ENCODE assay signal across 8 mouse cellular contexts in the genomic region with DNA sequence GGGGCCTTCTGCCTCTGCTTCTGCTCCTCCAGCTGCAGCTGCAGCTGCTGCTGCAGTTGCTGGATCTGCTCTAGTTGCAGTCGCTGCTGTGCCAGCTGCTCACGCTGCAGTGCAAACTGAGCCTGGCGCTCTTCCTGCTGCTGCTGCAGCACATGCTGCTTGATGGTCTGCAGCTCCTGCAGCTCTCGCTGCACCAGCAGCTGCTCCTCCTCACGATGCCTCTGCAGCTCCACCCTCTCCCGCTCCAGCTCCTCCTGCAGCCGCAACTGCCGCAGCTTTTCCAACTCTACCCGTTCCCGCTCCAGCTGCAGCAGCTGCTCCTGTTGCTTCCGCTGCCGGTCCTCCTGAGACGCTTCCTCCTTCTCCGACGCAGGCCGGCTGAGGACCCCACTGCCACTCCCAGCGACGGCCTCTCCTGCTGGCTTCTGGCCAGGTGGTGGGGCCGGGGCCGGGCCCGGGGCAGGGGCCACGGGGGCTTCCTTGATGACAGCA. TPM values are rescaled to one million over a fixed set of nuclear protein-coding genes. Genes with fewer than 3 reads are reported as not detected.
DNase-seq lines count a peak whose midpoint lies in the region; ATAC-seq lines count a peak whose summit lies in the region.

No protein-coding gene starts in this region.

- no peaks in the 10 kb centered on the region for H3K36me3 ChIP-seq in kidney, embryonic 15.5 days
- H3K36me3 ChIP-seq in embryonic facial prominence, embryonic 10.5 days (replicated peaks), result peaks cover 12% of the 10 kb centered on the region; the same call in 1 of the 2 replicates
- H3K36me3 ChIP-seq in intestine, embryonic 14.5 days (ENCODE audit: control insufficient read depth, insufficient read depth, low read length), result no peaks in the 10 kb centered on the region
- peaks cover 24% of the 10 kb centered on the region for H3K36me3 ChIP-seq in midbrain, embryonic 15.5 days (replicated peaks)

- peak overlapping the region; percentile 25; the same call in 1 of the 2 replicates for H3K27ac ChIP-seq in kidney, embryonic 15.5 days
- peak overlapping the region; percentile 66 for H3K27ac ChIP-seq in embryonic facial prominence, embryonic 10.5 days (replicated peaks)
- peak overlapping the region; percentile 33; the same call in 1 of the 2 replicates for H3K27ac ChIP-seq in intestine, embryonic 14.5 days (ENCODE audit: low read depth)
- 0 out of 2 replicates have a peak overlapping the region, but pooled peaks have one; percentile 10 for H3K27ac ChIP-seq in midbrain, embryonic 15.5 days

- ATAC-seq in kidney, embryonic 15.5 days (replicated peaks; ENCODE audit: low FRiP score), result 0 out of 2 replicates have a peak, but pooled peaks have one; percentile 7
- ATAC-seq in intestine, embryonic 14.5 days (replicated peaks; ENCODE audit: low FRiP score, low TSS enrichment, low read depth), result no peak
- no peak for ATAC-seq in midbrain, embryonic 15.5 days (replicated peaks)

- H3K9ac ChIP-seq in kidney, embryonic 15.5 days, result peak overlapping the region; percentile 27
- peak overlapping the region; percentile 37 for H3K9ac ChIP-seq in intestine, embryonic 14.5 days (ENCODE audit: low read length)
- H3K9ac ChIP-seq in midbrain, embryonic 15.5 days, result no peak overlapping the region

- peaks cover 32% of the 10 kb centered on the region for H3K4me1 ChIP-seq in kidney, embryonic 15.5 days
- H3K4me1 ChIP-seq in embryonic facial prominence, embryonic 10.5 days, result peaks cover 24% of the 10 kb centered on the region
- H3K4me1 ChIP-seq in intestine, embryonic 14.5 days (replicated peaks; ENCODE audit: control insufficient read depth, insufficient read depth, low read length), result peaks cover 13% of the 10 kb centered on the region
- H3K4me1 ChIP-seq in midbrain, embryonic 15.5 days, result peaks cover 7% of the 10 kb centered on the region

- WGBS in kidney, embryonic 15.5 days, result 8% methylated on average over 22 of the region's 22 CpGs
- WGBS in embryonic facial prominence, embryonic 10.5 days, result 16% methylated on average over 22 of the region's 22 CpGs
- 5% methylated on average over 22 of the region's 22 CpGs for WGBS in intestine, embryonic 14.5 days
- 8% methylated on average over 22 of the region's 22 CpGs for WGBS in midbrain, embryonic 15.5 days

- no peak for DNase-seq in kidney, adult 8-10 months
- DNase-seq in embryonic facial prominence, embryonic 10.5 days (ENCODE audit: low spot score), result peak; percentile 53
- peak; percentile 72 for DNase-seq in intestine, embryonic 14.5 days (ENCODE audit: low spot score)
- DNase-seq in testis, postnatal 10 days (ENCODE audit: low spot score), result no peak
- DNase-seq in layer of hippocampus, adult 8-10 months (ENCODE audit: low spot score in 2 of 2), result no peak
- no peak for DNase-seq in adrenal gland, postnatal 25 days

- H3K4me2 ChIP-seq in kidney, embryonic 15.5 days, result peak overlapping the region; percentile 66
- H3K4me2 ChIP-seq in intestine, embryonic 14.5 days (ENCODE audit: low read length), result peak overlapping the region; percentile 58
- H3K4me2 ChIP-seq in midbrain, embryonic 15.5 days, result peak overlapping the region; percentile 31

- peaks cover 16% of the 10 kb centered on the region; the same call in 1 of the 2 replicates for H3K27me3 ChIP-seq in kidney, embryonic 15.5 days
- peaks cover 86% of the 10 kb centered on the region for H3K27me3 ChIP-seq in embryonic facial prominence, embryonic 10.5 days (replicated peaks; ENCODE audit: low read depth, poor library complexity, severe bottlenecking)
- no peaks in the 10 kb centered on the region for H3K27me3 ChIP-seq in intestine, embryonic 14.5 days (replicated peaks; ENCODE audit: control insufficient read depth, insufficient read depth, low read length)
- H3K27me3 ChIP-seq in midbrain, embryonic 15.5 days (replicated peaks), result no peaks in the 10 kb centered on the region

- H3K4me3 ChIP-seq in kidney, embryonic 15.5 days (replicated peaks), result peak overlapping the region; percentile 37
- H3K4me3 ChIP-seq in embryonic facial prominence, embryonic 10.5 days, result peak overlapping the region; percentile 53
- H3K4me3 ChIP-seq in intestine, embryonic 14.5 days (ENCODE audit: low read depth, low read length), result peak overlapping the region; percentile 22
- H3K4me3 ChIP-seq in midbrain, embryonic 15.5 days, result no peak overlapping the region

- no peaks in the 10 kb centered on the region for H3K9me3 ChIP-seq in kidney, embryonic 15.5 days (replicated peaks)
- no peaks in the 10 kb centered on the region for H3K9me3 ChIP-seq in embryonic facial prominence, embryonic 10.5 days
- 0 out of 2 replicates have a peak, but pooled peaks cover 6% of the 10 kb centered on the region for H3K9me3 ChIP-seq in intestine, embryonic 14.5 days (ENCODE audit: control insufficient read depth, low read length)
- H3K9me3 ChIP-seq in midbrain, embryonic 15.5 days, result no peaks in the 10 kb centered on the region

RNA-seq across cellular contexts. Expression of gene Apeh, which starts 16.7 kb away (rescaled TPM):
- 67.7 and 76.6 TPM in 2 replicates for polyA plus RNA-seq in kidney, embryonic 15.5 days (2015; fragmentation: Nextera tagmentation; extraction: Ambion mirVana)
- polyA plus RNA-seq in embryonic facial prominence, embryonic 10.5 days (2016; fragmentation: Nextera tagmentation; extraction: Ambion mirVana), result 68.3 and 72.8 TPM in 2 replicates
- polyA plus RNA-seq in intestine, embryonic 14.5 days (2014; fragmentation: Nextera tagmentation; extraction: Ambion mirVana), result 57.7 and 61.1 TPM in 2 replicates
- polyA plus RNA-seq in midbrain, embryonic 15.5 days (2015; fragmentation: Nextera tagmentation; extraction: Ambion mirVana), result 54.7 and 61.3 TPM in 2 replicates
- total RNA-seq in layer of hippocampus, adult 8-10 months (2022), result 10 to 100 TPM; 33.9 to 45.8 (median 35.5) TPM
- total RNA-seq in adrenal gland, postnatal 25 days (2021), result 100 and 123 TPM in 2 replicates

RNA-seq across cellular contexts. Expression of gene Rnf123, which starts 28.0 kb away (rescaled TPM):
- 25.2 and 33.4 TPM in 2 replicates for polyA plus RNA-seq in kidney, embryonic 15.5 days (2015; fragmentation: Nextera tagmentation; extraction: Ambion mirVana)
- 32.7 and 34.1 TPM in 2 replicates for polyA plus RNA-seq in embryonic facial prominence, embryonic 10.5 days (2016; fragmentation: Nextera tagmentation; extraction: Ambion mirVana)
- polyA plus RNA-seq in intestine, embryonic 14.5 days (2014; fragmentation: Nextera tagmentation; extraction: Ambion mirVana), result 30.7 and 33.2 TPM in 2 replicates
- 54.7 and 55.0 TPM in 2 replicates for polyA plus RNA-seq in midbrain, embryonic 15.5 days (2015; fragmentation: Nextera tagmentation; extraction: Ambion mirVana)
- 100 to 1,000 TPM in 3 of 4 experiments, 10 to 100 TPM in 1; 89.0 to 123 (median 115) TPM for total RNA-seq in layer of hippocampus, adult 8-10 months (2022)
- total RNA-seq in adrenal gland, postnatal 25 days (2021), result 85.0 and 87.0 TPM in 2 replicates

RNA-seq across cellular contexts. Expression of gene Mst1, which starts 30.9 kb away (rescaled TPM):
- 0.45 and 0.55 TPM in 2 replicates for polyA plus RNA-seq in kidney, embryonic 15.5 days (2015; fragmentation: Nextera tagmentation; extraction: Ambion mirVana)
- 0.43 and 0.69 TPM in 2 replicates for polyA plus RNA-seq in embryonic facial prominence, embryonic 10.5 days (2016; fragmentation: Nextera tagmentation; extraction: Ambion mirVana)
- 0.17 and 0.78 TPM in 2 replicates for polyA plus RNA-seq in intestine, embryonic 14.5 days (2014; fragmentation: Nextera tagmentation; extraction: Ambion mirVana)
- not detected in 2 replicates for polyA plus RNA-seq in midbrain, embryonic 15.5 days (2015; fragmentation: Nextera tagmentation; extraction: Ambion mirVana)
- total RNA-seq in layer of hippocampus, adult 8-10 months (2022), result not detected
- 0.39 and 2.7 TPM in 2 replicates for total RNA-seq in adrenal gland, postnatal 25 days (2021)

RNA-seq across cellular contexts. Expression of gene Amigo3, which starts 58.2 kb away (rescaled TPM):
- polyA plus RNA-seq in kidney, embryonic 15.5 days (2015; fragmentation: Nextera tagmentation; extraction: Ambion mirVana), result 2.2 and 2.7 TPM in 2 replicates
- polyA plus RNA-seq in embryonic facial prominence, embryonic 10.5 days (2016; fragmentation: Nextera tagmentation; extraction: Ambion mirVana), result 2.7 and 2.8 TPM in 2 replicates
- polyA plus RNA-seq in intestine, embryonic 14.5 days (2014; fragmentation: Nextera tagmentation; extraction: Ambion mirVana), result 2.5 and 2.7 TPM in 2 replicates
- polyA plus RNA-seq in midbrain, embryonic 15.5 days (2015; fragmentation: Nextera tagmentation; extraction: Ambion mirVana), result 3.5 and 3.6 TPM in 2 replicates
- total RNA-seq in layer of hippocampus, adult 8-10 months (2022), result 1 to 10 TPM; 1.2 to 2.3 (median 1.6) TPM
- total RNA-seq in adrenal gland, postnatal 25 days (2021), result 3.5 and 9.6 TPM in 2 replicates

Comparison
In these comparisons a context has a peak if more than half of its experiments do, and no peak if none do; other contexts are left out.
1. H3K27ac ChIP-seq: peak in every context shown above with its lines; median percentile 66 in embryonic facial prominence, embryonic 10.5 days; 33 in intestine, embryonic 14.5 days; 25 in kidney, embryonic 15.5 days; 10 in midbrain, embryonic 15.5 days.
2. DNase-seq: peak in embryonic facial prominence, embryonic 10.5 days (single experiment) and intestine, embryonic 14.5 days (single experiment); none in kidney, adult 8-10 months (0 of 2), testis, postnatal 10 days (single experiment), layer of hippocampus, adult 8-10 months (0 of 2) and adrenal gland, postnatal 25 days (single experiment).
3. Peak in every context shown above with its lines, with median percentiles within 50 percentile points of each other: H3K4me2 ChIP-seq.